28 mouse cellular contexts compared by ENCODE assay signal in the genomic region with DNA sequence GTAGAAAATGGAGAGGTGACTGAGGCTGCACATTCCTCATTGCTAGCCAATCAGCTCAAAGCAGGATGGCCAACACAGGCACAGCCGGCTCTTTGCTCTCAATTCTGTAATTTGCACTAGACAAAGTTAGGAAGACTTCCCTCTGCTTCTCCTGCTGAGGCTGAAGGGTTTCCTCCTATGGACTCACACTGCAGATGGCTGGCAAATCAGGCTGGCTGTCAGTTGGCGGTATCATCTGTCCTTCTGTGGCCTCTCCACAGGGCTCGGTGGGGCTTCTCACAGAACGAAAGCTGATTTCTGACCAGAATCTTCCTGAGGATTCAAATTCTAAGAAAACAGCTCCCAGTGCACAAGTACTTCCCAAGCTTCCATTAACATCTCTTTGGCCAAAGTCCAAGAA.
A peak's percentile ranks its signal among the peaks of the same experiment; 100 is the strongest.
DNase-seq lines count a peak whose midpoint lies in the region; ATAC-seq lines count a peak whose summit lies in the region.
"Had no signal": no experiment of that assay in that cellular context is flagged by ENCODE, and none has a peak within 500 bp of the region (broad histone marks: within the 10 kb centered on the region; RNA-seq: fewer than 3 reads in every experiment).

No protein-coding gene starts in this region.

- H3K9me3 ChIP-seq in forebrain, embryonic 10.5 days, result no peaks in the 10 kb centered on the region
- H3K9me3 ChIP-seq in forebrain, embryonic 12.5 days, result no peaks in the 10 kb centered on the region
- no peaks in the 10 kb centered on the region for H3K9me3 ChIP-seq in embryonic facial prominence, embryonic 10.5 days
- H3K9me3 ChIP-seq: embryonic facial prominence, embryonic 13.5 days; forebrain, embryonic 15.5 days; heart, embryonic 13.5 days; intestine, embryonic 15.5 days; liver, embryonic 13.5 days; midbrain, embryonic 13.5 days had no signal

- 64% methylated on average over 4 of the region's 4 CpGs for WGBS in forebrain, embryonic 10.5 days
- WGBS in forebrain, embryonic 12.5 days, result 35% methylated on average over 4 of the region's 4 CpGs
- 66% methylated on average over 4 of the region's 4 CpGs for WGBS in embryonic facial prominence, embryonic 10.5 days

- H3K4me1 ChIP-seq in forebrain, embryonic 10.5 days, result peaks cover 51% of the 10 kb centered on the region
- H3K4me1 ChIP-seq in forebrain, embryonic 12.5 days, result peaks cover 34% of the 10 kb centered on the region
- peaks cover 29% of the 10 kb centered on the region for H3K4me1 ChIP-seq in embryonic facial prominence, embryonic 10.5 days
- H3K4me1 ChIP-seq: intestine, embryonic 15.5 days; liver, embryonic 13.5 days; megakaryocyte, embryonic 14.5 days had no signal

- no peak overlapping the region for H3K4me3 ChIP-seq in forebrain, embryonic 10.5 days
- H3K4me3 ChIP-seq in forebrain, embryonic 12.5 days (replicated peaks), result no peak overlapping the region
- no peak overlapping the region for H3K4me3 ChIP-seq in embryonic facial prominence, embryonic 10.5 days
- H3K4me3 ChIP-seq: embryonic facial prominence, embryonic 13.5 days; erythroblast, embryonic 14.5 days; forebrain, embryonic 15.5 days; heart, embryonic 13.5 days; intestine, embryonic 15.5 days; layer of hippocampus, adult 2 months; liver, embryonic 13.5 days; megakaryocyte, embryonic 14.5 days; midbrain, embryonic 13.5 days had no signal

- H3K27ac ChIP-seq in forebrain, embryonic 10.5 days, result peak overlapping the region; percentile 61
- H3K27ac ChIP-seq in forebrain, embryonic 12.5 days, result no peak overlapping the region
- 0 out of 2 replicates have a peak overlapping the region, but pooled peaks have one; percentile 10 for H3K27ac ChIP-seq in embryonic facial prominence, embryonic 10.5 days (replicated peaks)
- H3K27ac ChIP-seq: embryonic facial prominence, embryonic 13.5 days; forebrain, embryonic 15.5 days; heart, embryonic 13.5 days; hindbrain, embryonic 14.5 days; intestine, embryonic 15.5 days; layer of hippocampus, adult 2 months; liver, embryonic 13.5 days; midbrain, embryonic 13.5 days had no signal

- no peak for ATAC-seq in forebrain, embryonic 12.5 days (ENCODE audit: low FRiP score)
- ATAC-seq in cerebellum, adult (ENCODE audit: insufficient number of reproducible peaks, low FRiP score, low TSS enrichment), result peak; percentile 87
- ATAC-seq: forebrain, embryonic 15.5 days; intestine, embryonic 15.5 days; midbrain, embryonic 13.5 days had no signal

- no peaks in the 10 kb centered on the region for H3K36me3 ChIP-seq in forebrain, embryonic 10.5 days (replicated peaks)
- no peaks in the 10 kb centered on the region for H3K36me3 ChIP-seq in forebrain, embryonic 12.5 days (replicated peaks)
- H3K36me3 ChIP-seq in embryonic facial prominence, embryonic 10.5 days (replicated peaks), result no peaks in the 10 kb centered on the region
- H3K36me3 ChIP-seq: embryonic facial prominence, embryonic 13.5 days; forebrain, embryonic 15.5 days; heart, embryonic 13.5 days; intestine, embryonic 15.5 days; liver, embryonic 13.5 days; midbrain, embryonic 13.5 days had no signal

- no peak overlapping the region for H3K4me2 ChIP-seq in forebrain, embryonic 12.5 days
- H3K4me2 ChIP-seq: embryonic facial prominence, embryonic 13.5 days; forebrain, embryonic 15.5 days; heart, embryonic 13.5 days; hindbrain, embryonic 14.5 days; intestine, embryonic 15.5 days; liver, embryonic 13.5 days; lung, embryonic 14.5 days; midbrain, embryonic 13.5 days had no signal

- DNase-seq in forebrain, embryonic 10.5 days (ENCODE audit: extremely low spot score, low spot score), result peak; percentile 24
- DNase-seq in cerebellum, adult 9-10 months, result peak; percentile 75
- no peak for DNase-seq in embryonic facial prominence, embryonic 10.5 days (ENCODE audit: low spot score)
- no peak for DNase-seq in heart, adult 8-10 months (ENCODE audit: low spot score)
- DNase-seq in right cerebral cortex, postnatal 14 days, result no peak
- no peak for DNase-seq in B cell, adult 2 months
- DNase-seq: gastrocnemius, postnatal 14 days; heart, adult 11 months; heart, postnatal 14 days; kidney, adult 8-10 months; kidney, postnatal 14 days; layer of hippocampus, postnatal 36 days; liver, embryonic 13.5 days; lung, embryonic 14.5 days; lung, postnatal 36 days; right cerebral cortex, postnatal 25 days; spleen, adult 18-20 months had no signal

- peaks cover 43% of the 10 kb centered on the region for H3K27me3 ChIP-seq in forebrain, embryonic 10.5 days (ENCODE audit: poor library complexity, severe bottlenecking)
- H3K27me3 ChIP-seq in forebrain, embryonic 12.5 days, result no peaks in the 10 kb centered on the region
- no peaks in the 10 kb centered on the region for H3K27me3 ChIP-seq in embryonic facial prominence, embryonic 10.5 days (replicated peaks; ENCODE audit: low read depth, poor library complexity, severe bottlenecking)
- H3K27me3 ChIP-seq: embryonic facial prominence, embryonic 13.5 days; forebrain, embryonic 15.5 days; heart, embryonic 13.5 days; intestine, embryonic 15.5 days; liver, embryonic 13.5 days; megakaryocyte, embryonic 14.5 days; midbrain, embryonic 13.5 days had no signal

- H3K9ac ChIP-seq in forebrain, embryonic 12.5 days, result no peak overlapping the region
- H3K9ac ChIP-seq: embryonic facial prominence, embryonic 13.5 days; forebrain, embryonic 15.5 days; heart, embryonic 13.5 days; hindbrain, embryonic 14.5 days; intestine, embryonic 15.5 days; liver, embryonic 13.5 days; lung, embryonic 14.5 days; midbrain, embryonic 13.5 days had no signal

Comparison
In these comparisons a context has a peak if more than half of its experiments do, and no peak if none do; other contexts are left out.
1. DNase-seq: peak in forebrain, embryonic 10.5 days (single experiment) and cerebellum, adult 9-10 months (single experiment); none in embryonic facial prominence, embryonic 10.5 days (single experiment), heart, adult 8-10 months (single experiment), right cerebral cortex, postnatal 14 days (single experiment) and B cell, adult 2 months (0 of 2).